Mouse (Mus musculus) kidney, adult 2 months (tissue): Measurements from ENCODE around the gene Cops2.

Source experiments
- CTCF ChIP-seq: fragments of 200-500 bp; conservative IDR thresholded peaks from 2 replicates; pipeline ENCODE4 v1.5.1; 2011; ENCODE audit warnings: low read depth, mild to moderate bottlenecking, control low read depth, low read length, moderate library complexity, mixed read lengths; ENCODE audit not compliant: insufficient read depth, insufficient read length
- POLR2A ChIP-seq: fragments of 200-500 bp; IDR thresholded peaks from one replicate; pipeline ENCODE4 v1.6.1; 2011; ENCODE audit warnings: low read depth, low read length, control low read depth

DNA sequence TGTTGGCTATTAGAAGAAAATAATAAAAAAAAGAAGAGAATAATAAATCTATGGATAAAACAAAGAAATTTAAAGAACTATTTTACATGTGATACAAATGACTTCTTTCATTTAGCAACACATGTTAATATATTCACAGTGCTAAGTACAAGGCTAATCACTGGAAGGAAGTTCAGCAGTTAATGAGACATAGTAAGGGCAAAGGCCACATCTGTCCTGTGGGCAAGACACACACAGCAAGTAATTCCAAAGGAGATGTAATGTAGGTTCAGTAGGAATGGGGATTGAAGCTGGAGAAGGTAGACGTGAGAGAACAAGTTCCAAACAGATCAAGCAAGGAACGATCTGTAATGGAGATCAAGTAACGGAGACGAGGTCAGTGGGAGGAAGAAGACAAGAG lies 74.5 kb downstream of the Cops2 start:
- TF ChIP-seq POLR2A: no peak
- TF ChIP-seq CTCF: no peak
